In the genomic region with DNA sequence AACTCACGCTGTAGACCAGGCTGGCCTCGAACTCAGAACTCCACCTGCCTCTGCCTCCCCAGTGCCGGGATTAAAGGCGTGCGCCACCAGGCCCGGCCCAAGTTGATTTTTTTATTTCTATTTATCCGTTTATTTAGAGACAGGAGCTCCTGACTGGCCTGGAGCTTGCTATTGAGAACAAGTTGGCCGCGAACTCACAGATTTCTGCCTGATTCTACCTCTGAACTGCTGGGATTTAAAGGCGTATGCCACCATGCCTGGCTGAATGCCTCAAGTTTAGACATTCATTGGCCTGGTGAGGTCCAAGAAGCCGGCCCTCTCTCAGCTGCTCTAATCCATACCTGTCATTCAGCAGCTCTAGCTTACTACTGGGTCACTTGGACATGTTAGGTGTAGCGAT, we compare ENCODE assay signal across 7 mouse cellular contexts. TPM values are rescaled to one million over a fixed set of nuclear protein-coding genes. Genes with fewer than 3 reads are reported as not detected.
A peak's percentile ranks its signal among the peaks of the same experiment; 100 is the strongest.
DNase-seq lines count a peak whose midpoint lies in the region; ATAC-seq and TF ChIP-seq lines count a peak whose summit lies in the region.

No protein-coding gene starts in this region.

- H3K9ac ChIP-seq in lung, embryonic 15.5 days = no peak overlapping the region; the same call in 1 of the 2 replicates
- no peak overlapping the region for H3K9ac ChIP-seq in embryonic facial prominence, embryonic 15.5 days
- no peak overlapping the region for H3K9ac ChIP-seq in hindbrain, postnatal 0 days (replicated peaks; ENCODE audit: low read length)

- peaks cover 47% of the 10 kb centered on the region for H3K4me1 ChIP-seq in lung, embryonic 15.5 days
- H3K4me1 ChIP-seq in embryonic facial prominence, embryonic 15.5 days = peaks cover 51% of the 10 kb centered on the region
- H3K4me1 ChIP-seq in hindbrain, postnatal 0 days (ENCODE audit: insufficient read depth, low read length) = peaks cover 33% of the 10 kb centered on the region
- H3K4me1 ChIP-seq in small intestine, adult 2 months (ENCODE audit: control insufficient read depth, insufficient read depth, insufficient read length, low read length) = peaks cover 23% of the 10 kb centered on the region

- H3K4me3 ChIP-seq in lung, embryonic 15.5 days = peak overlapping the region; percentile 50
- peak overlapping the region; percentile 57 for H3K4me3 ChIP-seq in embryonic facial prominence, embryonic 15.5 days (replicated peaks)
- no peak overlapping the region for H3K4me3 ChIP-seq in hindbrain, postnatal 0 days (ENCODE audit: low read length)
- peak overlapping the region; percentile 66; the same call in 1 of the 2 replicates for H3K4me3 ChIP-seq in small intestine, adult 2 months (ENCODE audit: low read depth, low read length)

- no peak for TF ChIP-seq POLR2A in small intestine, adult 2 months (IDR thresholded peaks at IDR 0.05; ENCODE audit: low read depth, low read length)

- WGBS in lung, embryonic 15.5 days = 69% methylated on average over 12 of the region's 12 CpGs
- 74% methylated on average over 12 of the region's 12 CpGs for WGBS in embryonic facial prominence, embryonic 15.5 days
- 67% methylated on average over 12 of the region's 12 CpGs for WGBS in hindbrain, postnatal 0 days
- WGBS in small intestine, adult 2 months = 47% methylated on average over 12 of the region's 12 CpGs

- peaks cover 15% of the 10 kb centered on the region for H3K36me3 ChIP-seq in lung, embryonic 15.5 days
- peaks cover 14% of the 10 kb centered on the region for H3K36me3 ChIP-seq in embryonic facial prominence, embryonic 15.5 days
- H3K36me3 ChIP-seq in hindbrain, postnatal 0 days (ENCODE audit: insufficient read depth, low read length) = peaks cover 11% of the 10 kb centered on the region; the same call in 1 of the 2 replicates
- H3K36me3 ChIP-seq in small intestine, adult 2 months (ENCODE audit: control insufficient read depth, insufficient read depth, low read length) = peaks cover 5% of the 10 kb centered on the region

- no peak for TF ChIP-seq CTCF in hindbrain, postnatal 0 days (IDR thresholded peaks at IDR 0.05; ENCODE audit: low read depth)
- TF ChIP-seq CTCF in small intestine, adult 2 months (IDR thresholded peaks at IDR 0.05; ENCODE audit: extremely low read depth, insufficient read length, insufficient replicate concordance, low read depth, low read length) = no peak

- no peaks in the 10 kb centered on the region for H3K9me3 ChIP-seq in lung, embryonic 15.5 days
- no peaks in the 10 kb centered on the region for H3K9me3 ChIP-seq in embryonic facial prominence, embryonic 15.5 days (replicated peaks)
- H3K9me3 ChIP-seq in hindbrain, postnatal 0 days (ENCODE audit: low read length) = no peaks in the 10 kb centered on the region

- H3K27me3 ChIP-seq in lung, embryonic 15.5 days = no peaks in the 10 kb centered on the region
- H3K27me3 ChIP-seq in embryonic facial prominence, embryonic 15.5 days = no peaks in the 10 kb centered on the region
- H3K27me3 ChIP-seq in hindbrain, postnatal 0 days (ENCODE audit: insufficient read depth, low read length) = no peaks in the 10 kb centered on the region
- no peaks in the 10 kb centered on the region for H3K27me3 ChIP-seq in small intestine, adult 2 months (ENCODE audit: control insufficient read depth, insufficient read depth, low read length)

- H3K4me2 ChIP-seq in lung, embryonic 15.5 days = peak overlapping the region; percentile 94
- H3K4me2 ChIP-seq in embryonic facial prominence, embryonic 15.5 days (replicated peaks) = peak overlapping the region; percentile 88
- peak overlapping the region; percentile 82; the same call in 1 of the 2 replicates for H3K4me2 ChIP-seq in hindbrain, postnatal 0 days (ENCODE audit: low read depth, low read length)

- ATAC-seq in lung, embryonic 15.5 days (ENCODE audit: borderline replicate concordance, extremely low read depth, low FRiP score, low TSS enrichment) = no peak
- no peak for ATAC-seq in embryonic facial prominence, embryonic 15.5 days (ENCODE audit: insufficient number of reproducible peaks, low FRiP score, low TSS enrichment, low read depth)
- no peak for ATAC-seq in hindbrain, postnatal 0 days

- no peak for DNase-seq in lung, postnatal 14 days
- DNase-seq in hindbrain, postnatal 0 days (ENCODE audit: low spot score) = no peak
- DNase-seq in right cerebral cortex, postnatal 25 days = no peak
- DNase-seq in adrenal gland, postnatal 14 days = no peak

- peak overlapping the region; percentile 98 for H3K27ac ChIP-seq in lung, embryonic 15.5 days
- peak overlapping the region; percentile 97 for H3K27ac ChIP-seq in embryonic facial prominence, embryonic 15.5 days (replicated peaks)
- no peak overlapping the region; the same call in 1 of the 2 replicates for H3K27ac ChIP-seq in hindbrain, postnatal 0 days
- H3K27ac ChIP-seq in small intestine, adult 2 months (ENCODE audit: insufficient read depth, low read depth, low read length) = 0 out of 2 replicates have a peak overlapping the region, but pooled peaks have one; percentile 1

RNA-seq across cellular contexts. Expression of gene Dazap1, which starts 0.9 kb away (rescaled TPM):
- 58.9 and 67.0 TPM in 2 replicates for polyA plus RNA-seq in lung, embryonic 15.5 days (2015; fragmentation: Nextera tagmentation; extraction: Ambion mirVana)
- polyA plus RNA-seq in embryonic facial prominence, embryonic 15.5 days (2015; fragmentation: Nextera tagmentation; extraction: Ambion mirVana) = 61.2 and 64.6 TPM in 2 replicates
- 79.1 and 104 TPM in 2 replicates for total RNA-seq in hindbrain, postnatal 0 days (2014; rRNA removed)
- 38.5 and 39.4 TPM in 2 replicates for polyA plus RNA-seq in hindbrain, postnatal 0 days (2015; fragmentation: Nextera tagmentation; extraction: Ambion mirVana)
- 46.6 and 89.3 TPM in 2 replicates for polyA plus RNA-seq in small intestine, adult 2 months (2012; rRNA removed)
- 92.9 and 115 TPM in 2 replicates for total RNA-seq in adrenal gland, postnatal 14 days (2021)

RNA-seq across cellular contexts. Expression of gene Gamt, which starts 1.4 kb away (rescaled TPM):
- 29.3 and 30.2 TPM in 2 replicates for polyA plus RNA-seq in lung, embryonic 15.5 days (2015; fragmentation: Nextera tagmentation; extraction: Ambion mirVana)
- polyA plus RNA-seq in embryonic facial prominence, embryonic 15.5 days (2015; fragmentation: Nextera tagmentation; extraction: Ambion mirVana) = 72.3 and 88.0 TPM in 2 replicates
- total RNA-seq in hindbrain, postnatal 0 days (2014; rRNA removed) = 40.9 and 44.5 TPM in 2 replicates
- polyA plus RNA-seq in hindbrain, postnatal 0 days (2015; fragmentation: Nextera tagmentation; extraction: Ambion mirVana) = 32.4 and 35.9 TPM in 2 replicates
- polyA plus RNA-seq in small intestine, adult 2 months (2012; rRNA removed) = 13.1 and 55.2 TPM in 2 replicates
- 138 and 192 TPM in 2 replicates for total RNA-seq in adrenal gland, postnatal 14 days (2021)

RNA-seq across cellular contexts. Expression of gene Ndufs7, which starts 13.2 kb away (rescaled TPM):
- polyA plus RNA-seq in lung, embryonic 15.5 days (2015; fragmentation: Nextera tagmentation; extraction: Ambion mirVana) = 321 and 329 TPM in 2 replicates
- polyA plus RNA-seq in embryonic facial prominence, embryonic 15.5 days (2015; fragmentation: Nextera tagmentation; extraction: Ambion mirVana) = 317 and 339 TPM in 2 replicates
- 246 and 291 TPM in 2 replicates for total RNA-seq in hindbrain, postnatal 0 days (2014; rRNA removed)
- polyA plus RNA-seq in hindbrain, postnatal 0 days (2015; fragmentation: Nextera tagmentation; extraction: Ambion mirVana) = 410 and 430 TPM in 2 replicates
- 800 and 1,176 TPM in 2 replicates for polyA plus RNA-seq in small intestine, adult 2 months (2012; rRNA removed)
- 426 and 463 TPM in 2 replicates for total RNA-seq in adrenal gland, postnatal 14 days (2021)

RNA-seq across cellular contexts. Expression of gene Rps15, which starts 30.1 kb away (rescaled TPM):
- polyA plus RNA-seq in lung, embryonic 15.5 days (2015; fragmentation: Nextera tagmentation; extraction: Ambion mirVana) = 907 and 974 TPM in 2 replicates
- 969 and 997 TPM in 2 replicates for polyA plus RNA-seq in embryonic facial prominence, embryonic 15.5 days (2015; fragmentation: Nextera tagmentation; extraction: Ambion mirVana)
- 1,031 and 1,483 TPM in 2 replicates for total RNA-seq in hindbrain, postnatal 0 days (2014; rRNA removed)
- polyA plus RNA-seq in hindbrain, postnatal 0 days (2015; fragmentation: Nextera tagmentation; extraction: Ambion mirVana) = 676 and 682 TPM in 2 replicates
- polyA plus RNA-seq in small intestine, adult 2 months (2012; rRNA removed) = 741 and 887 TPM in 2 replicates
- total RNA-seq in adrenal gland, postnatal 14 days (2021) = 1,072 and 1,285 TPM in 2 replicates

RNA-seq across cellular contexts. Expression of gene Apc2, which starts 33.6 kb away (rescaled TPM):
- 0.59 and 1.3 TPM in 2 replicates for polyA plus RNA-seq in lung, embryonic 15.5 days (2015; fragmentation: Nextera tagmentation; extraction: Ambion mirVana)
- polyA plus RNA-seq in embryonic facial prominence, embryonic 15.5 days (2015; fragmentation: Nextera tagmentation; extraction: Ambion mirVana) = 3.4 and 5.4 TPM in 2 replicates
- 358 and 374 TPM in 2 replicates for total RNA-seq in hindbrain, postnatal 0 days (2014; rRNA removed)
- 81.3 and 97.6 TPM in 2 replicates for polyA plus RNA-seq in hindbrain, postnatal 0 days (2015; fragmentation: Nextera tagmentation; extraction: Ambion mirVana)
- 0.65 and 0.96 TPM in 2 replicates for polyA plus RNA-seq in small intestine, adult 2 months (2012; rRNA removed)
- total RNA-seq in adrenal gland, postnatal 14 days (2021) = 1.5 and 4.4 TPM in 2 replicates
